Mouse (Mus musculus) cerebellum, adult 11-12 months (tissue): ENCODE data around the gene Arntl2.
"Not testable (repeated sequence)": the region's sequence is repeated elsewhere in the genome, so short reads cannot be mapped to it uniquely, and the experiment has no call there.

Experiments used
- DNase-seq: peaks from one replicate; pipeline ENCODE4 v3.0.0; 2022

Arntl2 gene

DNA sequence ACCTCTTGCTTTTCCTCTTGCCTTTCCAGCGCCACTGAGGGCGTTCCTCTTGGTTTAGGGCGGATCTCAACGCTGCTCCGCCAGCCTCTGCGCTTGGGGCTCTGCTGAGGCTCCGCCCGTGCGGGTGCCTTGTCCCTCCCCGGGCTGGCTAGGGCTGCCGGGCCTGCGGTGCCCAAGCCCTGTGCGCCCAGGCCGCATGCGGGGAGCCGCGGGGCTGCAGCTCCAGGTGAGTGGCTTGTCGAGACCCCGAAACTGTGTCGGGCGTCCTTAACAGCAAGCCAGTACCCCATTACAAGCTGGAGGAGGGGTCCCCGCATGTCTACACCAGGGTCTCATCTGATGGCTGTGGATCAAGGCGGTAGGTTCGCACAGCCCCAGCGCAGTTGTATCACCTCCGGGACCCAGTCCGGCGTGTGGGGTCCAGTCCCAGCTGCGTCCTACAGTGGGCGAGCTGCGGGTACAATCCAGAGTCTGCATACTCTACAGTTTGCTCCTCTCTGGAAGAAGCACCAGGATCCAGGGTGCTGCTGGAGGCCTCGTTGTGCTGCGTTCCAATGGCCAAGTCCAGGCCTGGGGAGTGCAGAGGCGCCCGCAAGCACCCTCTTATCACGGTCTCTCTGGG lies at the start of gene Arntl2:
Gene Arntl2, plus strand, starts transcription at position 132 of the 622 bp plus-strand sequence.
- peak; percentile 38 for DNase-seq

- no peak for DNase-seq
Observed at GRCm38 (mm10) chr6:146746577-146746976, 49.3 kb upstream of the Arntl2 start.

DNA sequence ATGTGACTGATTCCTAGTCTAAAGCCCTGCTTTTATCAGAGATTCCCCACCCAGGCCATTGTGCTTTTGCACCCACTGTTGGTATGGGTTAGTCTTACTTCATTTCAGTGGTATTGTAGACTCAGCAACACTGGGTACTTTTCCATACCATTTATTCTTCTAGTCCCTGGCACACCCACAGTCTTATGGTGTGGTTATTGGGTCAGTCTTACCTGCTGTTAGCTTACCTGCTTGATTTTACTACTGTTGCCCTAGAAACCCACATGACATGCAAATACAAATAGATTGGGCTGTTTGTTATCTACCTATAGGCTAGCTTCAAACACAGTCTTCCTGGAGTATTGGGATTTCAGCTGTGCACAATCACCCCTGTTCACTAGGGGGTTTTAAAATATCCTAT lies 48.8 kb upstream of the Arntl2 start:
- no peak for DNase-seq

DNA sequence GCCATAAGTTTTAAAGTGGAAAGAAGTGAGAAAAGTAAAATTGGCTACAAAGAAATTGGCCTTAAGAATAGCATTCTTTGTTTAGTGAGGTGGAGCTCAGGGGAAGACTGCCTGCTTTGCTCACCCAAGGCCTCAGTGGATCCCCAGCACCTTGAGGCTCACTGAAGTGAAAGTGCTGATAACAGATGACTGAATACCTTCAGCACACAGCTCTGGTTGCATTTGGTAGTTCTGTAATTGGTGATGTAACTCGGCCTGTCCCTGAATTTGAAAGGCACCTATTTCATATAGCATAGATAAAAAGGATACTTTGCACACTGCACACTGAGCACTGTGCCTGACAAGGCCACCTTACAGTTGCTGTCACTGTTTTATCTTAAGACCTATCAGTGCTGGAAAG lies 47.6 kb upstream of the Arntl2 start:
- DNase-seq = no peak

GRCm38 (mm10) chr6:146751671-146752070 lies 44.2 kb upstream of the Arntl2 start:
- no peak for DNase-seq

- no peak for DNase-seq
Observed at GRCm38 (mm10) chr6:146752178-146752577, 43.7 kb upstream of the Arntl2 start.

DNA sequence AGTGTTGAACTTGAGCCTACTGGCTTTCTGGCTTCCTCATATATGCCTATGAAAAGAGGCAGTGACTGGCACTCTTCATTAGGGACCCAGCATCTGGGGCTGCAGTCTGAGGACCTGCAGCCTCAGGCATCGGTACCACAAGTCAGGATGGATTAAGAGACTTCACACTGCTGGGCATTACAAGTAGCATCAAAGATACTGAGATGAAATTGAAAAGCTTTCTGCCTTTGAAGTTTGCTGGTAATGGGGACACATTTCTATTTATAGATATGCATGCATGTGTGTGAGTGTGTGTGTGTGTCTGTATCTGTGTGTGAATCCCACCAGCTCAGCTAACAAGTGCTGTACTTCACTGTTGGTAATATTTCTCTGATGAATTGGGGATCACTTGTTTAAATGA lies 43.2 kb upstream of the Arntl2 start:
- no peak for DNase-seq

DNA sequence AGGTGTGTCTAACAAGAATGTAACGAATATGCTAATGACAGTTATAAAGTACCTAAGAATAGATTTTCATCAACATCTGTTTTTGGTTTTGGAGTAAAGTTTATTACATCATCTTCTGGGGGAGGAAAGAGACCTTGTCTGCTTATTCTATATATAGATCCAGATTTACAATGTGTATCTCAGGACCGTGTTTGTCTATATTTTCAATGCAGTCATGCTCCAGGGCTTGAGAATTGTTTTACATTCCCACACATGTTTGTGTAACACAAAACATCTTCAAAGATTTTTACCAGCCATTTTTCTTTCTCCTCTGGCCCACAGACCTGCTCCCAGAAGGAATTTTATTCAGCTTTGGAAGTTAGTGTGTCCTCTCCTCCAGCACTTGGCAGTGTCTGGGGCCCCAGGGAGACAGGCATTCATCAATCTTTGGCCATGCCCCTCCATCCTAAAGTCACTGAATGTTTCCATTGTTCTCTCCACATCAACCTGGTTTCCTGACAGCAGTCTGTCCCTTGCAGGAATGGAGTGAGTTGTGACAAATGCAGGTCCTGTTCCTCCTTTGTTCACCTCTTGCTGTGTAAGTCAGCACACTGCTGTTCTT lies 42.2 kb upstream of the Arntl2 start:
- DNase-seq = no peak

DNA sequence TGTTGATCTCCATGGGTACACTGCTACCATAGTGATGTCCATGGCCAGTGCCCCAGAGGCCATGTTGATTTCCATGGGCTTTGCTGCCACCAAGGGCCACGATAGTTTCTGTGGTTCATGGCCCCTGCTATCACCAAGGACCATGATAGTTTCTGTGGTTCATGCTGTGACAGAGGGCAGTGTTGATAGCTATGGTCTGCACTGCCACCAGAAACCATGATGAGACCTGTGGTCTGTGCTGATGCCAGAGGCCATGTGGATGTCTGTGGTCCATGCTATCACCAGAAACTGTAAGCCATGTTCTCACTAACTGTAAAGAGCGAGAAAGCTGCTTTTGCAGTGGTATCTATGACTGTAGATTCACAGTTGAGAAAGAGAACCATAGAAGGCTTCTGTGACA lies 40.7 kb upstream of the Arntl2 start:
- no peak for DNase-seq

- no peak for DNase-seq
Observed at GRCm38 (mm10) chr6:146755679-146756078, 40.2 kb upstream of the Arntl2 start.

DNA sequence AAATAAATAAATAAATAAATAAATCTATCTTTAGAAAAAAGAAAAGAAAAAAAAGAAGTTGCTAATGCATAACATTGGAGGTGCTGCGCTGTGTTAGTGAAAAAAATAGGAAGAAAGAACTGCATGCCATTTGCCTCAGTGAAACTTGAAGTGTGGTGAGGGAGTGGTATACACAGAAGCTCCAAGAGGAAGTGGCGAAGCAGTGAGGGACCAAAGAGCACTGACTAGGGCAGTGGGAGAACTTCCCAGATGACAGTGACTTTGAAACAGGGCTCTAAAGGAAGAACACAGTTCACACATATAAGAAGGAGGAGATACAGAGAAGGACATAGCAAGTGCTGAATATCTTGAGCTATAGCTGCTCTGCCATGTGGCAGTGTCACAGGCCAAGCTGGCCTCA lies 36.8 kb upstream of the Arntl2 start:
- DNase-seq = no peak

- DNase-seq = no peak
Observed at GRCm38 (mm10) chr6:146760022-146760421, 35.8 kb upstream of the Arntl2 start.

GRCm38 (mm10) chr6:146760736-146761135 lies 35.1 kb upstream of the Arntl2 start:
- DNase-seq = no peak

DNA sequence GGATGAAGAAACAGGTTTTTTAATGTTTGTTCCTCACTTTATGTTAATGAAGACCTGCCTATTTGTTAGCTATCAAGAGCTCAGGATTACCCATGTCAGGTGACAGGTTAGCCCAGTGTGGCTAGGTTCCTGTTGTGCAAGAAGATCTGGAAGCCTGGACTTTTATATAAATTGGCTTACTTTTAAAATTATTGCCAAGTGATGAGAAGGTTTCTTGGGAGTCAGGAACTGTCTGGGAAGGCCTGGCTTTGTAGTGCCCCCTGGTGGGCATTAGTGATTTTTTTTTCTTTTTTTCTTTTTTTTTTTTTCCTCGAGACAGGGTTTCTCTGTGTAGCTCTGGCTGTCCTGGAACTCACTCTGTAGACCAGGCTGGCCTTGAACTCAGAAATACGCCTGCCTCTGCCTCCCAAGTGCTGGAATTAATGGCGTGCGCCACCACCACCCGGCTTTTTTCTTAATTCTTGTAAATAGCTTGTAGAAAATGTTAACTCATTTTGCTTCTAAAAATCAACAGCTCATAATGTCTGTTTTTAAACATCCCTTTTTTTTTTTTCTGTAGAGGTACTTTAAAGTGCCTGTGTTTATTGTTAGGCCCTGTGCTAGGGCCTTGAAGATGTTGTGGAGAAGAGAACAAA lies 33.5 kb upstream of the Arntl2 start:
- DNase-seq = peak; percentile 7

GRCm38 (mm10) chr6:146764593-146764992 lies 31.3 kb upstream of the Arntl2 start:
- DNase-seq = no peak

DNA sequence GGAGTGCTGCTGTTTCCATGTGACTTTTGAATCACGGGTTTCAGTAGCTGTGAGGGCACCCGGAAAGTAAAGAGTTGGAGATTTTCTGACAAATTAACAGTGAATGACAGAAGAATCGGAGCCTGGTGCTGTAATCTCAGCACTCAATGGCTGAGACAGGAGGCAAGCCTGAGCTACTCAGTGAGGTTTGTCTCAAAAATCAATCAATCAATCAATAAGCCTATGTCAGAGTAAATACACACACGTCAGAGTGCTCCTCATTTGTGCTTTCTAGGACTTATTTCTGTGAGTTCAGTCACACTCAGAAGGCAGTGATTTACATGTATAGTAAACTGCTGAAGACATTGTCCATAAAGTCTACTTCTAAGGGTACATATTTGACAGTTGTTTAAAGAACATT lies 30.6 kb upstream of the Arntl2 start:
- no peak for DNase-seq

GRCm38 (mm10) chr6:146768813-146769404 lies 26.9 kb upstream of the Arntl2 start:
- DNase-seq = no peak

GRCm38 (mm10) chr6:146770005-146770745 lies 25.7 kb upstream of the Arntl2 start:
- no peak for DNase-seq

DNA sequence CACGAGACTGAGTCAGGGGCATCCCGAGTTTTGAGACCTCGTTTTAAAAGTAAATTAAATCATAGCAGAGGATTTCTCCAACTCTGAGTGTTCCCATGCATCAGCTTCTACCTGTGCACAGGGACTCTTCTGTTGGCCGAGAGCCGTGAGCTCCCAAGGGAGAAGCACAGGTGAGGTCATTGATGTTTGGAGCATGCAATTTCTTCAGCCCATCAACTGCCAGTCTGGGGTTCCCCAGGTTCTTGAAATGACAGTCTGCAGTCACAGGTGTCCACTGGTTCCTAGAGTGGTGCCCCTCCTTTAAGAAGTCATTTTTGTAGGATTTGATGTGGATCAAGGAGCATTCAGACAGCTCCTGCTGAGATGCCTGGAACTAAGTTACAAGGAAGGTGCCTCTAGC lies 25.0 kb upstream of the Arntl2 start:
- DNase-seq = no peak

GRCm38 (mm10) chr6:146775864-146776263 lies 20.0 kb upstream of the Arntl2 start:
- not testable (repeated sequence) for DNase-seq

DNA sequence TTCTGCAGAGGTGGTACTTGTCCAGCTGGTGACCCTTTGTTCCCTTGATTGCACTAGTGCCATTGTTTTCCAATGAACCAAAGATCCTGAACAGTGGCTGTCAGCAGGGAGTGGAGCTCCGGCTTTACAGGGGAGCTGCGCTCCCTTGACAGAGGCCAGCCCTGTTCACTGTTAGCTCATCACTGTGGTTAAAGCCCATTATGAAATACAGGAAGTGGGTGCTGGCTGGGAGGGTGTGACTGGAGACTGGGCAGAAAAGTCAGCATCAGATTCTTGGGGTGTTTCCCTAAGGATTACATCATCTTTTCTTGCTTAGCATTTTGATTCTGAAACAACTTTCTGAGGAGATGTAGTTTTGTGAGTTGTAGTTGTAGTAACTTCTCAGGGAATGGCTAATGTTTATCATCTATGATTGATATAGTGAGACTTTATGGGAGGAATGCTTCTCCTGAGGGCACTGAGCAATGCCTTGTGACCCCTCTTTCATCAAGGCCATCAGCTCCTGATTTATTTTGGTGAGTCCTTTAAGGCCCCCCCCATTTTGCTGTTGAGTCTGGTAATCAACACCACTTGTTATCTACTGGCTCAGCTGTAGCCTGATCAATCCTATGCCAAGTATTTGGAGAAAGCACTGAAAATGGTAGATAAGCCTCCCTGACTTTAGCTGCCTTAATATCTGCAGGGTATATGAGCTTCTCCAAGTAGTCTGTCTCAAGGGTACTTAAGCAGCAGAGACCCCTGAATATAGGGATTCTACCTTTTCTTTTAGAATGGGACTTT lies 19.1 kb upstream of the Arntl2 start:
- no peak for DNase-seq

GRCm38 (mm10) chr6:146778055-146778454 lies 17.8 kb upstream of the Arntl2 start:
- DNase-seq = no peak

GRCm38 (mm10) chr6:146781566-146781965 lies 14.3 kb upstream of the Arntl2 start:
- DNase-seq = no peak
